Mouse (Mus musculus): ENCODE measurements around the gene Odam. TPM values are rescaled to one million over a fixed set of nuclear protein-coding genes. Genes with fewer than 3 reads are reported as not detected.

The Odam gene
- not detected in 2 replicates for polyA plus RNA-seq (2012)

GRCm38 (mm10) chr5:87884729-87885128 is at the start of gene Odam:
Odam (plus strand) TSS chr5:87885029.

GRCm38 (mm10) chr5:87925372-87925771 is 40.5 kb downstream of the Odam start, which contains the start of gene Csn3:
Csn3 (plus strand) TSS chr5:87925579.

Other genes starting within 250 kb of the Odam start
- gene Csn1s1, start 218.8 kb upstream of the Odam start, polyA plus RNA-seq (2012) = not detected in 2 replicates
- gene Csn2, start 185.4 kb upstream of the Odam start, polyA plus RNA-seq (2012) = not detected in 2 replicates
- not detected in 2 replicates for gene Csn1s2a, start 110.5 kb upstream of the Odam start, polyA plus RNA-seq (2012)
- not detected in 2 replicates for gene Csn1s2b, start 76.9 kb upstream of the Odam start, polyA plus RNA-seq (2012)
- gene Prr27, start 59.3 kb upstream of the Odam start, polyA plus RNA-seq (2012) = not detected in 2 replicates
- not detected in 2 replicates for gene Csn3, start 40.5 kb downstream of the Odam start, polyA plus RNA-seq (2012)
- gene 2310003L06Rik, start 84.4 kb downstream of the Odam start, polyA plus RNA-seq (2012) = not detected in 2 replicates
- gene Gm28434, start 84.5 kb downstream of the Odam start, polyA plus RNA-seq (2012) = not detected in 2 replicates
- gene Cabs1, start 94.4 kb downstream of the Odam start, polyA plus RNA-seq (2012) = not detected in 2 replicates
- not detected in 2 replicates for gene Smr3a, start 117.5 kb downstream of the Odam start, polyA plus RNA-seq (2012)
- gene Smr2, start 201.5 kb downstream of the Odam start, polyA plus RNA-seq (2012) = not detected in 2 replicates
- gene Gm11116, start 226.5 kb downstream of the Odam start, polyA plus RNA-seq (2012) = not detected in 2 replicates